Mouse (Mus musculus): ENCODE data around the gene Endov.

The Endov gene

DNA sequence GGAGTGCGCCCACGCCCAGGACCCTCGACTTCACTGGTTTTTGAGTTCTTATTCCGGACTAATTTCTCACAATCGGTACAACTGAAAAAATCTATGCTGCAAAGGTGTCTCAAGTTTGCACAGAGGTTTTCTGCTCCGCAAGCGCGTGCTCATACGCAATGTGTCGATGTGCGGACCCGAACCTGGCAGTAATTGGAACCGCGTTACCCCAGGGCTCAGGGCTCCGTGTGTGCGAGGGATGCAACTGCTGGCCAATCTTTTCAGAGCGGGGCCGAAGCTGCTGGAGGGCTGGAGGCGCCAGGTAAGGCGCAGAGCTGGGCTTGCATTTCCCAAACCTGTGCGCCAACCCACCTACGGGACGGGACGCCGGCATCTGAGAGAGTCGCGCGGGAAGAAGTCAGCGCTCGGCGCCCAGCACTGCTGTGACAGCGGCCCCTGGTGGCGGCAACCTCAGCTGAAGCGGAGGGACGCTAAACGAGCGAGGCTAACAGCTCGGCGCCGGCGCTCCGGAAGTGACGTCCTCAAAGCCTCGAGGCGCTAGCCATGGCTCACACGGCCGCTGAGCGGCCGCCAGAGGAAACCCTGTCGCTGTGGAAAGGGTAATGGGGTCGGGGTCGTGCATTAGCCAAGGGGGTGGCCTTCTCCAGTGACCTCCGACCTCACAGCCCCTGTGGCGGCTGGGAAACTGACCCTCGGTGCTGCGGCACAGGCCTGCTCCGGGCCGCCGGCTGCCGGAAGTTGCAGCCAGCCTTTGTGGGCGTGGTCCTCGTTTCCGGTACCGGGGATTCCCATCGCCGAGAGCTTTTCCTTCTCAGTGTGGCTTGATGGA, at the start of gene Endov:
Endov (plus strand) TSS at position 487 of the 829 bp plus-strand sequence.
- TF ChIP-seq CTCF (conservative IDR thresholded peaks at IDR 0.05; ENCODE audit: low read length) (peak; percentile 57), NANOG (IDR thresholded peaks at IDR 0.05; ENCODE audit: borderline replicate concordance, low read length) (no peak), POU5F1 (IDR thresholded peaks at IDR 0.05; ENCODE audit: borderline replicate concordance, low read length) (no peak)
- peaks cover 17% of the 10 kb centered on the region for H3K4me1 ChIP-seq (replicated peaks; ENCODE audit: low read depth, low read length)
- H3K27me3 ChIP-seq (ENCODE audit: insufficient read depth, low read length): 0 out of 2 replicates have a peak, but pooled peaks cover 5% of the 10 kb centered on the region
- peaks cover 52% of the 10 kb centered on the region for H3K36me3 ChIP-seq (ENCODE audit: insufficient read depth, low read length)
- peak within 1 kb of the TSS; percentile 90 for H3K4me3 ChIP-seq (replicated peaks; ENCODE audit: low read length)
- H3K9me3 ChIP-seq (ENCODE audit: low read length): no peaks in the 10 kb centered on the region

DNA sequence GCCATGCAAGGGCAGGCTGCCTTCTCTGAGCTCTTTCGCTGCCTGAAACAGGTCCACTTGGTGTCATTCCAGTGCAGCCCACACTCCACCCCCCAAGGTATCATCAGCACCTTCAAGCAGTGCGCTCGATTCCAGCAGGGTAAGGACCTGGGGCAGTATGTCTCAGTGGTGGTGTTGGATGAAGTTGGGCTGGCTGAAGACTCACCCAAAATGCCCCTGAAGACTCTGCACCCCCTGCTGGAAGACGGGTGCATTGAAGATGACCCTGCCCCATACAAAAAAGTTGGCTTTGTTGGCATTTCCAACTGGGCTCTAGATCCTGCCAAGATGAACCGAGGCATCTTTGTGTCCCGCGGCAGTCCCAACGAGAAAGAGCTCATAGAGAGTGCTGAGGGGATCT, 48.9 kb upstream of the Endov start:
- Histone ChIP-seq H3K4me1 (replicated peaks; ENCODE audit: low read depth, low read length) (no peaks in the 10 kb centered on the region), H3K36me3 (ENCODE audit: insufficient read depth, low read length) (peaks cover 91% of the 10 kb centered on the region), H3K4me3 (replicated peaks; ENCODE audit: low read length) (no peak overlapping the region), H3K9me3 (ENCODE audit: low read length) (no peaks in the 10 kb centered on the region), H3K27me3 (ENCODE audit: insufficient read depth, low read length) (no peaks in the 10 kb centered on the region)
- TF ChIP-seq POU5F1 (IDR thresholded peaks at IDR 0.05; ENCODE audit: borderline replicate concordance, low read length): no peak
- 0 out of 2 replicates have a peak, but pooled peaks have one; percentile 17 for TF ChIP-seq CTCF (conservative IDR thresholded peaks at IDR 0.05; ENCODE audit: low read length)
- no peak for TF ChIP-seq NANOG (IDR thresholded peaks at IDR 0.05; ENCODE audit: borderline replicate concordance, low read length)

DNA sequence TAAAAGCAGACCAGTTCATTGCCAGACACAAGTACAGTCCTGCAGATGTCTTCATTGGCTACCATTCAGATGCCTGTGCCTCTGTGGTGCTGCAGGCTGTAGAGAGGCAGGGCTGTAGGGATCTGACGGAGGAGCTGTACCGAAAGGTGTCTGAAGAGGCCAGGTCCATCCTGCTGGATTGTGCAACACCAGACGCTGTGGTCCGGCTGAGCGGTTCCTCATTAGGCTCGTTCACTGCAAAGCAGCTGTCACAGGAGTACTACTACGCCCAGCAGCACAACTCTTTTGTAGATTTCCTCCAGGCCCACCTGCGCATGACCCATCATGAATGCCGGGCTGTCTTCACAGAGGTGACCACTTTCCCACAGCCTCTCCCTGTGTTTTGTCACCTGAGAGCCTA, 47.7 kb upstream of the Endov start:
- TF ChIP-seq POU5F1 (IDR thresholded peaks at IDR 0.05; ENCODE audit: borderline replicate concordance, low read length): no peak
- TF ChIP-seq CTCF (conservative IDR thresholded peaks at IDR 0.05; ENCODE audit: low read length): no peak
- TF ChIP-seq NANOG (IDR thresholded peaks at IDR 0.05; ENCODE audit: borderline replicate concordance, low read length): no peak

DNA sequence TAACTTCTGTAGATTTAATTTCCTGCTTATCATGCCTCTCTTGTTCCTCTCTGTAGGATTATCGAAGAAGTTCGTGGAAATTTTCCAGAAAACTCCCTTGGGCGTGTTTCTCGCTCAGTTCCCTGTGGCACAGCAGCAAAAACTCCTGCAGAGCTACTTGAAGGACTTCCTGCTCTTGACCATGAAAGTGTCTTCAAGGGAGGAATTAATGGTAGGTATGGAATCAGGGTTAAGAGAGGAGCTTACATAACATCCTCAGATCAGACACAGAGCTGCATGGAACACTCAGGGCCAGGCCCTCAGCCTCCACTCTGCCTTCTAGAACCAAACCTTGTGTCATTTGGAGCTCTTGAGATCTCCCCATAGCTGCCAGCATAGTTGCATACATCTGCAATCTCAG, 35.0 kb upstream of the Endov start:
- Histone ChIP-seq H3K36me3 (ENCODE audit: insufficient read depth, low read length) (peaks cover 82% of the 10 kb centered on the region), H3K4me3 (replicated peaks; ENCODE audit: low read length) (no peak overlapping the region), H3K4me1 (replicated peaks; ENCODE audit: low read depth, low read length) (peaks cover 28% of the 10 kb centered on the region), H3K9me3 (ENCODE audit: low read length) (no peaks in the 10 kb centered on the region), H3K27me3 (ENCODE audit: insufficient read depth, low read length) (no peaks in the 10 kb centered on the region)
- TF ChIP-seq NANOG (IDR thresholded peaks at IDR 0.05; ENCODE audit: borderline replicate concordance, low read length) (no peak), CTCF (conservative IDR thresholded peaks at IDR 0.05; ENCODE audit: low read length) (no peak), POU5F1 (IDR thresholded peaks at IDR 0.05; ENCODE audit: borderline replicate concordance, low read length) (no peak)

More for the DNA sequence above, 47.7 kb upstream of the Endov start:
- Histone ChIP-seq H3K4me1 (replicated peaks; ENCODE audit: low read depth, low read length) (no peaks in the 10 kb centered on the region), H3K4me3 (replicated peaks; ENCODE audit: low read length) (no peak overlapping the region), H3K27me3 (ENCODE audit: insufficient read depth, low read length) (no peaks in the 10 kb centered on the region), H3K36me3 (ENCODE audit: insufficient read depth, low read length) (peaks cover 89% of the 10 kb centered on the region), H3K9me3 (ENCODE audit: low read length) (no peaks in the 10 kb centered on the region)

DNA sequence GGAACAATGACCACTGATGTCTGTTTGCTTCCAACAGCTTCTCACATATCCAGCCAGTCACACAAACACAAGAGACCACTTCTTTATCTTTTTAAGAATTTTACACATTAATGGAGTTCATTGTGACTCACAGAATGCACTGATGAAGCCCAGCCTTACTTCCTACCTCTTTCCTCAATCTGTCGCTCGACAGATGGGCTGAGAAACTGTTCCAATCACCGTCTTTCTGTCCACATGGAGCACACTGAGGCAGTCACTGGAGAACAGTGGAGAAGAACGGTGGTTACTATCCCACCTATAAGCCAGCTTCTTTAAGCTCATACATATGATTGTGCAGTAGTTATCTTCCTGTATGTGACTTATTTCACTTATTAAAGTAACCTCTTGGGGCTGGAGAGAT, 13.3 kb upstream of the Endov start:
- no peaks in the 10 kb centered on the region for H3K27me3 ChIP-seq (ENCODE audit: insufficient read depth, low read length)
- H3K9me3 ChIP-seq (ENCODE audit: low read length): no peaks in the 10 kb centered on the region
- no peaks in the 10 kb centered on the region for H3K4me1 ChIP-seq (replicated peaks; ENCODE audit: low read depth, low read length)
- no peak for TF ChIP-seq POU5F1 (IDR thresholded peaks at IDR 0.05; ENCODE audit: borderline replicate concordance, low read length)
- TF ChIP-seq CTCF (conservative IDR thresholded peaks at IDR 0.05; ENCODE audit: low read length): no peak
- no peak for TF ChIP-seq NANOG (IDR thresholded peaks at IDR 0.05; ENCODE audit: borderline replicate concordance, low read length)
- H3K36me3 ChIP-seq (ENCODE audit: insufficient read depth, low read length): peaks cover 96% of the 10 kb centered on the region
- no peak overlapping the region for H3K4me3 ChIP-seq (replicated peaks; ENCODE audit: low read length)

DNA sequence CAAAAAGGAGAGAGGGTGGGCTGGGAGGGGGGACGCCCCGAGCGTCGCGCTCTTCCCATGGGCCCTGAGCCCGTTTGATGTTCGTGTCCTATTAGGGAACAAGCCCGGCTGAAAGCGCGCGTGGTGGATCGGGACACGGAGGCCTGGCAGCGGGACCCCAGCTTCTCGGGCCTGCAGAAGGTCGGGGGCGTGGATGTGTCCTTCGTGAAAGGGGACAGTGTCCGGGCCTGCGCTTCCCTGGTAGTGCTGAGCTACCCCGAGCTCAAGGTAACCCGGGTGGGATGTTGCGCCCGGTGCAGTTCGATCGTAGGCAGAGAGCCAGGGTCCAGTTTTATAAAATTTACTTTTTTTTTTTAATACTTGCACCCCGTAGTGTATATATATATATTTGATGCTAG, 542 bp downstream of the Endov start:
- peak overlapping the region; percentile 90 for H3K4me3 ChIP-seq (replicated peaks; ENCODE audit: low read length)
- H3K4me1 ChIP-seq (replicated peaks; ENCODE audit: low read depth, low read length): peaks cover 17% of the 10 kb centered on the region
- peaks cover 49% of the 10 kb centered on the region for H3K36me3 ChIP-seq (ENCODE audit: insufficient read depth, low read length)
- TF ChIP-seq CTCF (conservative IDR thresholded peaks at IDR 0.05; ENCODE audit: low read length): no peak
- no peaks in the 10 kb centered on the region for H3K9me3 ChIP-seq (ENCODE audit: low read length)
- 0 out of 2 replicates have a peak, but pooled peaks cover 5% of the 10 kb centered on the region for H3K27me3 ChIP-seq (ENCODE audit: insufficient read depth, low read length)

DNA sequence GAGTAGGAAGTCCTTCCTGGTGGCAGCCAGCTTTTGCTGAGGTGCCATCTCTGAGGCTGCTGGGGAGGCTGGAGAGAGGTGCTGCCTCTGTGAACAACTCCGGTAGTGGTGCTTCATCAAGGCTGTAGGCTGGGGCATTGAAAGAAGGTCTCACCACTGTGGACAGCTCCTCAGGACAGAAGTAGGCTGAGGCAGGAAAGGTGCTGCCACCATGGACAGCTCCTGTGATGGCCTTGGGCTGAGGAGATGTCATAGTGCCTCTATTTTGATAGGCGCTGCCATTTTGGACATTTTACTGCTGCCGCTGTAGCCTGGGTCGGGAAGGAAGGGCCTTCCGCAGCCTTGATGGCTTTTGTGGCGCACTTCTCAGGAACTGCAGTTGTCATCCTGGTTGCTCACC, 1.7 kb downstream of the Endov start:
- Histone ChIP-seq H3K36me3 (ENCODE audit: insufficient read depth, low read length) (peaks cover 43% of the 10 kb centered on the region), H3K27me3 (ENCODE audit: insufficient read depth, low read length) (0 out of 2 replicates have a peak, but pooled peaks cover 5% of the 10 kb centered on the region), H3K4me1 (replicated peaks; ENCODE audit: low read depth, low read length) (peaks cover 17% of the 10 kb centered on the region), H3K4me3 (replicated peaks; ENCODE audit: low read length) (no peak overlapping the region), H3K9me3 (ENCODE audit: low read length) (no peaks in the 10 kb centered on the region)
- TF ChIP-seq NANOG (IDR thresholded peaks at IDR 0.05; ENCODE audit: borderline replicate concordance, low read length) (no peak), CTCF (conservative IDR thresholded peaks at IDR 0.05; ENCODE audit: low read length) (no peak), POU5F1 (IDR thresholded peaks at IDR 0.05; ENCODE audit: borderline replicate concordance, low read length) (no peak)

DNA sequence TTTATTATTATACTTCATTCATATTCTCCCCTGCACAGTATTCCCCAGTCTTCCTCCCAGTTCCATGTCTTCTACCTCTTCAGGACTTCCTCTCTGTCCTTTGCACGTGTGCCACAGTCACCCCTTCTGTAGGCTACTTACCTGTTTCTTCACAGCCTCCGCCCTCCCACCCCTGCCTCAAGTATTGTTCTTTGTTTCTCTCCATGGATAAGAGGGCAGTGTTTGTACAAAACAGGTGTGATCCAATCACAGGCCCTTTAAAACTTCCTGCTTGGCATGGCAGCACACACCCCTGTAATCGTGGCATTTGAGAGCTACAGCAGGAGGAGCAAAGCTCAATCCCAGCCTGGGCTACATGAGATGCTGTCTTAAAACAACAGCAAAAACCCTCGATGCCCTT, 2.4 kb downstream of the Endov start:
- H3K4me3 ChIP-seq (replicated peaks; ENCODE audit: low read length): no peak overlapping the region
- no peak for TF ChIP-seq POU5F1 (IDR thresholded peaks at IDR 0.05; ENCODE audit: borderline replicate concordance, low read length)
- H3K36me3 ChIP-seq (ENCODE audit: insufficient read depth, low read length): peaks cover 43% of the 10 kb centered on the region
- no peaks in the 10 kb centered on the region for H3K9me3 ChIP-seq (ENCODE audit: low read length)
- peaks cover 17% of the 10 kb centered on the region for H3K4me1 ChIP-seq (replicated peaks; ENCODE audit: low read depth, low read length)
- 0 out of 2 replicates have a peak, but pooled peaks cover 5% of the 10 kb centered on the region for H3K27me3 ChIP-seq (ENCODE audit: insufficient read depth, low read length)

DNA sequence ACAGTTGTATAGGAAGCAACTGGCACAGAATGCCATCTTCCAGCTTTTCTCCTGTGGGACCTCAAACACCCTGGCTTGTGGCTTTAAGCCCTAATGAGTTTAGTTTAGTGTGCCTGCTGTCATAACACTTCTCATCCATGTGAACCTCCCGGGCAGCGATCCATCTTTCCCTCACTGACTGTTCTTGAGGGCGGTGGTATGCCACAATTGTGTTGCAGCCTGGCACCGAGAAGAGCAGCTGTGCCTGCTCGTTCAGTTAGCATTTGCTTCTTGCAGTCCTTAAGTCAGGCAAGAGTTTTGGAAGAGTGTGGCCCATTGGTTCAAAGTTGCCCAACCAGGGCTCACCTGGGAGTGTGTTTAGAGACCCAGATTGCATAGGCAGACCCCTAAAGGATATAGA, 5.0 kb downstream of the Endov start:
- H3K4me3 ChIP-seq (replicated peaks; ENCODE audit: low read length): no peak overlapping the region
- no peaks in the 10 kb centered on the region for H3K9me3 ChIP-seq (ENCODE audit: low read length)
- H3K27me3 ChIP-seq (ENCODE audit: insufficient read depth, low read length): no peaks in the 10 kb centered on the region
- TF ChIP-seq POU5F1 (IDR thresholded peaks at IDR 0.05; ENCODE audit: borderline replicate concordance, low read length) (no peak), CTCF (conservative IDR thresholded peaks at IDR 0.05; ENCODE audit: low read length) (no peak), NANOG (IDR thresholded peaks at IDR 0.05; ENCODE audit: borderline replicate concordance, low read length) (no peak)
- H3K4me1 ChIP-seq (replicated peaks; ENCODE audit: low read depth, low read length): peaks cover 8% of the 10 kb centered on the region
- peaks cover 65% of the 10 kb centered on the region for H3K36me3 ChIP-seq (ENCODE audit: insufficient read depth, low read length)

Data from E14TG2a.4 (cell line).